ENCODE assay signal across 8 mouse cellular contexts in genomic region chr17:56627530-56628277, GRCm38 (mm10). TPM values are rescaled to one million over a fixed set of nuclear protein-coding genes. Genes with fewer than 3 reads are reported as not detected.
DNase-seq lines count a peak whose midpoint lies in the region; ATAC-seq lines count a peak whose summit lies in the region.

TSS of gene Catsperd (plus strand) at chr17:56628143.

- H3K27me3 ChIP-seq in heart, embryonic 13.5 days (replicated peaks), result no peaks in the 10 kb centered on the region
- no peaks in the 10 kb centered on the region for H3K27me3 ChIP-seq in forebrain, embryonic 16.5 days (replicated peaks; ENCODE audit: control insufficient read depth, insufficient read depth, low read length)
- H3K27me3 ChIP-seq in midbrain, embryonic 16.5 days (ENCODE audit: control insufficient read depth, insufficient read depth, low read depth, low read length), result no peaks in the 10 kb centered on the region

- H3K4me2 ChIP-seq in heart, embryonic 13.5 days, result peak within 1 kb of the TSS; percentile 98
- H3K4me2 ChIP-seq in forebrain, embryonic 16.5 days (ENCODE audit: low read length), result peak within 1 kb of the TSS; percentile 97
- peak within 1 kb of the TSS; percentile 87 for H3K4me2 ChIP-seq in midbrain, embryonic 16.5 days (ENCODE audit: low read length)

- ATAC-seq in heart, embryonic 13.5 days (ENCODE audit: extremely low read depth, insufficient number of reproducible peaks, low FRiP score, low TSS enrichment), result no peak
- peak; percentile 27 for ATAC-seq in forebrain, embryonic 16.5 days
- peak; percentile 70 for ATAC-seq in midbrain, embryonic 16.5 days

- H3K36me3 ChIP-seq in heart, embryonic 13.5 days, result peaks cover 20% of the 10 kb centered on the region
- H3K36me3 ChIP-seq in forebrain, embryonic 16.5 days (ENCODE audit: control insufficient read depth, insufficient read depth), result 0 out of 2 replicates have a peak, but pooled peaks cover 2% of the 10 kb centered on the region
- no peaks in the 10 kb centered on the region for H3K36me3 ChIP-seq in midbrain, embryonic 16.5 days (ENCODE audit: control insufficient read depth, insufficient read depth, low read length)

- H3K27ac ChIP-seq in heart, embryonic 13.5 days (replicated peaks), result peak within 1 kb of the TSS; percentile 76
- H3K27ac ChIP-seq in forebrain, embryonic 16.5 days (ENCODE audit: low read length), result peak within 1 kb of the TSS; percentile 20; the same call in 1 of the 2 replicates
- H3K27ac ChIP-seq in midbrain, embryonic 16.5 days (ENCODE audit: low read length), result peak within 1 kb of the TSS; percentile 81

- H3K4me3 ChIP-seq in heart, embryonic 13.5 days, result peak within 1 kb of the TSS; percentile 98
- H3K4me3 ChIP-seq in forebrain, embryonic 16.5 days (replicated peaks; ENCODE audit: low read length), result peak within 1 kb of the TSS; percentile 91
- H3K4me3 ChIP-seq in midbrain, embryonic 16.5 days (ENCODE audit: low read depth, low read length), result peak within 1 kb of the TSS; percentile 82

- peak within 1 kb of the TSS; percentile 96 for H3K9ac ChIP-seq in heart, embryonic 13.5 days
- peak within 1 kb of the TSS; percentile 85 for H3K9ac ChIP-seq in forebrain, embryonic 16.5 days (replicated peaks; ENCODE audit: low read depth, low read length)
- peak within 1 kb of the TSS; percentile 87 for H3K9ac ChIP-seq in midbrain, embryonic 16.5 days (ENCODE audit: low read depth, low read length)

- H3K9me3 ChIP-seq in heart, embryonic 13.5 days, result no peaks in the 10 kb centered on the region
- H3K9me3 ChIP-seq in forebrain, embryonic 16.5 days (ENCODE audit: control insufficient read depth, low read length), result no peaks in the 10 kb centered on the region
- H3K9me3 ChIP-seq in midbrain, embryonic 16.5 days (replicated peaks; ENCODE audit: control insufficient read depth, low read length, poor library complexity, severe bottlenecking), result no peaks in the 10 kb centered on the region

- 13% methylated on average over 26 of the region's 26 CpGs for WGBS in heart, embryonic 13.5 days
- 8% methylated on average over 26 of the region's 26 CpGs for WGBS in forebrain, embryonic 16.5 days
- 11% methylated on average over 26 of the region's 26 CpGs for WGBS in large intestine, adult 2 months
- WGBS in midbrain, embryonic 16.5 days, result 7% methylated on average over 26 of the region's 26 CpGs

- DNase-seq in heart, adult 11 months, result no peak
- DNase-seq in R1 (ENCODE audit: low read depth, low spot score), result peak; percentile 86
- peak; percentile 37 for DNase-seq in large intestine, adult 2 months (ENCODE audit: low read depth, low spot score)
- DNase-seq in c-Kit-positive CD71-positive TER-119-positive erythroid progenitor cells, embryonic 14.5 days (ENCODE audit: low spot score), result no peak
- no peak for DNase-seq in thymus, adult 18-20 months

- H3K4me1 ChIP-seq in heart, embryonic 13.5 days, result peaks cover 25% of the 10 kb centered on the region
- H3K4me1 ChIP-seq in forebrain, embryonic 16.5 days (replicated peaks; ENCODE audit: control insufficient read depth, insufficient read depth, low read length), result peaks cover 24% of the 10 kb centered on the region
- peaks cover 19% of the 10 kb centered on the region for H3K4me1 ChIP-seq in midbrain, embryonic 16.5 days (ENCODE audit: control insufficient read depth, insufficient read depth, low read length)

RNA-seq across cellular contexts. Expression of gene Catsperd, which starts in this region (rescaled TPM):
- 0.22 and 0.40 TPM in 2 replicates for polyA plus RNA-seq in heart, embryonic 13.5 days (2015; fragmentation: Nextera tagmentation; extraction: Ambion mirVana)
- 1.0 and 1.5 TPM in 2 replicates for polyA plus RNA-seq in forebrain, embryonic 16.5 days (2015; fragmentation: Nextera tagmentation; extraction: Ambion mirVana)
- 0.27 and 0.33 TPM in 2 replicates for polyA plus RNA-seq in large intestine, adult 2 months (2012; rRNA removed)
- polyA plus RNA-seq in midbrain, embryonic 16.5 days (2015; fragmentation: Nextera tagmentation; extraction: Ambion mirVana), result 1.8 and 2.1 TPM in 2 replicates

Comparison
In these comparisons a context has a peak if more than half of its experiments do, and no peak if none do; other contexts are left out.
1. Peak in DNase-seq in large intestine, adult 2 months; RNA of the gene not detected or under 1 TPM.
2. H3K27ac ChIP-seq: peak in every context shown above with its lines; median percentile 81 in midbrain, embryonic 16.5 days; 76 in heart, embryonic 13.5 days; 20 in forebrain, embryonic 16.5 days.